Mouse (Mus musculus) stomach, postnatal 0 days (tissue): ENCODE results near the gene Ifne.

Experiments used
- CTCF ChIP-seq: IDR thresholded peaks from 2 replicates; pipeline ENCODE4 v1.5.1; 2016; ENCODE audit warnings: antibody characterized with exemption, low read depth, mild to moderate bottlenecking, moderate library complexity
- EP300 ChIP-seq: optimal IDR thresholded peaks from 2 replicates; pipeline ENCODE3; 2016; ENCODE audit warnings: antibody characterized with exemption

DNA sequence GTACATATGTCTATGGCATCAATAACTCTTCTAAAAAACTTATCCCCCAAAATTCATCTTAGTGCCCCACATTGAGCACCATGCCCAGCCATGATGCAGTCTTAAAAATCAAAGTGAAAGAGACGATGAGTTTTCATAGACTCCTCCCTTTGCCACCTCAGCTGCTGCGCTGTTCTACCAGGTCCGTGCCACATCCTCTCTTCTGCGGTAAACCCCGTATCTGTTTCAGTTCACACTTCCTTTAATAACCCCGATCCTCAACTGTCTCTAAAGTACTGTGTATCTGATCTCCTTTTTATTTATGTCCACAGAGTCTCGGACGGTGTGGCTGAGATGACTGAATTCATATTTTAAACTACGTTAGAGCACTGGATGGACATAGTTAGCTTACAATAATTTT lies 15.4 kb downstream of the Ifne start:
- TF ChIP-seq CTCF (no peak), EP300 (no peak)
